9 mouse cellular contexts compared by ENCODE assay signal in the genomic region with DNA sequence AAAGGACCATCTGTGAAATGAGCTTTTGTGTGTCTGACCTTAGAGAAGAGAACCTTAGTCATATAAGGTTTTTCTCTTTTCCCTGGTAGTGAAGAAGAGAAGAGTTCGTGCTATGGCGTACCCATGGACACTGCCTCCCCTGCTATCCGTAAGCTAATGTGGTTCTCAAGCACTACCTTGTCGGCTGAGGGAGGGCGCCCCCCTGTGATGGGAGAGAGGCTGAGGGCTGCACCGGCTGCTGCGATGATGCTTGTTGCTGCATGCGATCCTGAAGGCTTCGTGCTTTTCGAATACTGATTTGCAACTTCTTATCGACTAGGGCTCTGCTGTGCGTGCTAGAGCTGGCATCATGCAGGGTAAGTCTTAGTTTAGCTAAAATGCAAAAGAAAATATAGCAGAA. TPM values are rescaled to one million over a fixed set of nuclear protein-coding genes. Genes with fewer than 3 reads are reported as not detected.
A peak's percentile ranks its signal among the peaks of the same experiment; 100 is the strongest.
DNase-seq lines count a peak whose midpoint lies in the region; ATAC-seq lines count a peak whose summit lies in the region.
"Had no signal": no experiment of that assay in that cellular context is flagged by ENCODE, and none has a peak within 500 bp of the region (broad histone marks: within the 10 kb centered on the region; RNA-seq: fewer than 3 reads in every experiment).

No protein-coding gene starts in this region.

- H3K9me3 ChIP-seq in liver, embryonic 12.5 days (replicated peaks) = no peaks in the 10 kb centered on the region
- no peaks in the 10 kb centered on the region for H3K9me3 ChIP-seq in stomach, embryonic 14.5 days (ENCODE audit: control insufficient read depth, low read depth, low read length)
- H3K9me3 ChIP-seq in forebrain, embryonic 12.5 days = no peaks in the 10 kb centered on the region
- H3K9me3 ChIP-seq: heart, embryonic 12.5 days had no signal

- peak; percentile 15 for DNase-seq in embryo, embryonic 11 days
- DNase-seq in embryo, embryonic 10.5 days (ENCODE audit: low spot score) = no peak
- DNase-seq in liver (peak; percentile 45), ZHBTc4 (ENCODE audit: low read depth, low spot score) (peak; percentile 28)
- no peak for DNase-seq in layer of hippocampus, adult 9-11 months

- peaks cover 11% of the 10 kb centered on the region for H3K4me1 ChIP-seq in liver, embryonic 12.5 days
- H3K4me1 ChIP-seq in stomach, embryonic 14.5 days (ENCODE audit: control insufficient read depth, insufficient read depth, low read length) = no peaks in the 10 kb centered on the region
- H3K4me1 ChIP-seq in forebrain, embryonic 12.5 days = no peaks in the 10 kb centered on the region
- H3K4me1 ChIP-seq: heart, embryonic 12.5 days had no signal

- H3K27ac ChIP-seq in liver, embryonic 12.5 days = no peak overlapping the region
- H3K27ac ChIP-seq in stomach, embryonic 14.5 days (ENCODE audit: low read length) = peak overlapping the region; percentile 15; the same call in 1 of the 2 replicates
- no peak overlapping the region for H3K27ac ChIP-seq in forebrain, embryonic 12.5 days

- ATAC-seq in liver, embryonic 12.5 days = no peak
- no peak for ATAC-seq in stomach, embryonic 14.5 days (ENCODE audit: insufficient number of reproducible peaks, insufficient read depth, low FRiP score, low read depth)
- no peak for ATAC-seq in forebrain, embryonic 12.5 days (ENCODE audit: low FRiP score)

- peaks cover 18% of the 10 kb centered on the region for H3K36me3 ChIP-seq in liver, embryonic 12.5 days
- H3K36me3 ChIP-seq in stomach, embryonic 14.5 days (ENCODE audit: control insufficient read depth, insufficient read depth, low read length) = peaks cover 23% of the 10 kb centered on the region; the same call in 1 of the 2 replicates
- H3K36me3 ChIP-seq in forebrain, embryonic 12.5 days (replicated peaks) = peaks cover 61% of the 10 kb centered on the region

- H3K27me3 ChIP-seq in liver, embryonic 12.5 days (replicated peaks) = peaks cover 5% of the 10 kb centered on the region; the same call in 1 of the 2 replicates
- no peaks in the 10 kb centered on the region for H3K27me3 ChIP-seq in stomach, embryonic 14.5 days (ENCODE audit: control insufficient read depth, insufficient read depth, low read length)
- H3K27me3 ChIP-seq in forebrain, embryonic 12.5 days = no peaks in the 10 kb centered on the region
- H3K27me3 ChIP-seq: heart, embryonic 12.5 days had no signal

- no peak overlapping the region for H3K9ac ChIP-seq in liver, embryonic 12.5 days
- H3K9ac ChIP-seq in stomach, embryonic 14.5 days (replicated peaks; ENCODE audit: low read depth, low read length) = no peak overlapping the region
- no peak overlapping the region for H3K9ac ChIP-seq in forebrain, embryonic 12.5 days
- H3K9ac ChIP-seq: heart, embryonic 12.5 days had no signal

- no peak overlapping the region for H3K4me2 ChIP-seq in liver, embryonic 12.5 days
- H3K4me2 ChIP-seq in stomach, embryonic 14.5 days (replicated peaks; ENCODE audit: low read depth, low read length) = no peak overlapping the region
- H3K4me2 ChIP-seq in forebrain, embryonic 12.5 days = no peak overlapping the region
- H3K4me2 ChIP-seq: heart, embryonic 12.5 days had no signal

- WGBS in liver, embryonic 12.5 days (ENCODE audit: insufficient replicate concordance) = 64% methylated on average over 12 of the region's 12 CpGs
- WGBS in stomach, embryonic 14.5 days = 63% methylated on average over 12 of the region's 12 CpGs
- WGBS in forebrain, embryonic 12.5 days = 76% methylated on average over 12 of the region's 12 CpGs

- H3K4me3 ChIP-seq in liver, embryonic 12.5 days = no peak overlapping the region
- no peak overlapping the region for H3K4me3 ChIP-seq in stomach, embryonic 14.5 days (ENCODE audit: low read depth, low read length)
- H3K4me3 ChIP-seq in forebrain, embryonic 12.5 days (replicated peaks) = no peak overlapping the region
- H3K4me3 ChIP-seq: heart, embryonic 12.5 days had no signal

RNA-seq across cellular contexts. Expression of a gene that starts 18.3 kb away (rescaled TPM):
- 26.8 and 30.0 TPM in 2 replicates for polyA plus RNA-seq in liver, embryonic 12.5 days (2016; fragmentation: Nextera tagmentation; extraction: Ambion mirVana)
- polyA plus RNA-seq in stomach, embryonic 14.5 days (2014; fragmentation: Nextera tagmentation; extraction: Ambion mirVana) = 64.6 and 67.3 TPM in 2 replicates
- polyA plus RNA-seq in forebrain, embryonic 12.5 days (2016; fragmentation: Nextera tagmentation; extraction: Ambion mirVana) = 72.0 and 79.5 TPM in 2 replicates

Comparison
In these comparisons a context has a peak if more than half of its experiments do, and no peak if none do; other contexts are left out.
1. DNase-seq: peak in embryo, embryonic 11 days (single experiment), liver (single experiment) and ZHBTc4 (single experiment); none in embryo, embryonic 10.5 days (single experiment) and layer of hippocampus, adult 9-11 months (single experiment).